Mouse (Mus musculus) lung, embryonic 16.5 days (tissue): ENCODE data around the gene Klhl32. TPM values are rescaled to one million over a fixed set of nuclear protein-coding genes. Genes with fewer than 3 reads are reported as not detected.

Source experiments
- ATAC-seq: fragments of 200-750 bp; cut with Nextera tagmentation; 2 replicates; pipeline ENCODE4 v1.8.0; 2017; ENCODE audit warnings: low read depth, mild to moderate bottlenecking, moderate library complexity
- H3K27ac ChIP-seq: fragments of 300-500 bp; sonication (generic); 2 replicates; pipeline ENCODE4 v1.5.1; 2014; ENCODE audit warnings: mild to moderate bottlenecking, control low read depth, low read length
- H3K27me3 ChIP-seq: fragments of 300-500 bp; sonication (generic); 2 replicates; pipeline ENCODE4 v1.6.1; 2014; ENCODE audit warnings: low read depth, low read length, mixed read lengths; ENCODE audit not compliant: control insufficient read depth, insufficient read depth
- H3K36me3 ChIP-seq: fragments of 300-500 bp; sonication (generic); 2 replicates; pipeline ENCODE4 v1.6.1; 2014; ENCODE audit warnings: low read length; ENCODE audit not compliant: control insufficient read depth, insufficient read depth
- H3K4me1 ChIP-seq: fragments of 300-500 bp; sonication (generic); replicated peaks from 2 replicates; pipeline ENCODE4 v1.6.1; 2014; ENCODE audit warnings: low read length, mixed read lengths; ENCODE audit not compliant: control insufficient read depth, insufficient read depth
- H3K4me2 ChIP-seq: fragments of 300-500 bp; sonication (generic); 2 replicates; pipeline ENCODE4 v1.6.1; 2014; ENCODE audit warnings: low read depth, low read length, control low read depth
- H3K4me3 ChIP-seq: fragments of 300-500 bp; sonication (generic); 2 replicates; pipeline ENCODE4 v1.5.1; 2014; ENCODE audit warnings: mild to moderate bottlenecking, low read length, control low read depth
- H3K9ac ChIP-seq: fragments of 300-500 bp; sonication (generic); 2 replicates; pipeline ENCODE4 v1.6.1; 2014; ENCODE audit warnings: low read length, control low read depth
- H3K9me3 ChIP-seq: fragments of 300-500 bp; sonication (generic); 2 replicates; pipeline ENCODE4 v1.6.1; 2016; ENCODE audit warnings: low read length; ENCODE audit not compliant: control insufficient read depth
- WGBS: fragments of 180-500 bp; shearing (Covaris S2); extraction: QIAGEN DNeasy Blood & Tissue Kit; methylation state at CpG from one replicate; pipeline ENCODE4 v1.1.7; 2014; 5-methylcytosine and 5-hydroxymethylcytosine counted together
- polyA plus RNA-seq: library from polyadenylated mRNA; unstranded; fragments of >200 nt; fragmentation: Nextera tagmentation; extraction: Ambion mirVana; gene quantifications from 2 replicates; pipeline ENCODE4 v1.2.1, GENCODE M21; 2015

Klhl32 gene
- polyA plus RNA-seq, 1 experiment from 2014 or later = 1.6 TPM

GRCm38 (mm10) chr4:24765919-24766318 is 85.0 kb downstream of the Klhl32 start:
- H3K4me2 ChIP-seq = no peak overlapping the region
- H3K4me3 ChIP-seq = no peak overlapping the region
- no peak for ATAC-seq
- no peaks in the 10 kb centered on the region for H3K36me3 ChIP-seq
- H3K9ac ChIP-seq = no peak overlapping the region
- H3K27ac ChIP-seq = no peak overlapping the region
- no peaks in the 10 kb centered on the region for H3K9me3 ChIP-seq
- H3K4me1 ChIP-seq = no peaks in the 10 kb centered on the region
- 69% methylated on average over 2 of the region's 2 CpGs for WGBS
- no peaks in the 10 kb centered on the region for H3K27me3 ChIP-seq

GRCm38 (mm10) chr4:24765469-24765868 is 85.5 kb downstream of the Klhl32 start:
- no peaks in the 10 kb centered on the region for H3K27me3 ChIP-seq
- no peak overlapping the region for H3K27ac ChIP-seq
- H3K4me2 ChIP-seq = no peak overlapping the region
- H3K9ac ChIP-seq = no peak overlapping the region
- H3K4me1 ChIP-seq = no peaks in the 10 kb centered on the region
- no peaks in the 10 kb centered on the region for H3K36me3 ChIP-seq
- no peak overlapping the region for H3K4me3 ChIP-seq
- ATAC-seq = no peak
- no peaks in the 10 kb centered on the region for H3K9me3 ChIP-seq
- 62% methylated on average over 3 of the region's 3 CpGs for WGBS

GRCm38 (mm10) chr4:24764558-24764957 is 86.4 kb downstream of the Klhl32 start:
- no peak overlapping the region for H3K9ac ChIP-seq
- no peaks in the 10 kb centered on the region for H3K9me3 ChIP-seq
- H3K4me2 ChIP-seq = no peak overlapping the region
- 60% methylated on average over 2 of the region's 2 CpGs for WGBS
- no peak for ATAC-seq
- H3K27ac ChIP-seq = no peak overlapping the region
- no peaks in the 10 kb centered on the region for H3K27me3 ChIP-seq
- H3K36me3 ChIP-seq = no peaks in the 10 kb centered on the region
- H3K4me3 ChIP-seq = no peak overlapping the region
- no peaks in the 10 kb centered on the region for H3K4me1 ChIP-seq

GRCm38 (mm10) chr4:24763451-24763850 is 87.5 kb downstream of the Klhl32 start:
- Histone ChIP-seq H3K9me3 (no peaks in the 10 kb centered on the region), H3K36me3 (no peaks in the 10 kb centered on the region), H3K9ac (no peak overlapping the region), H3K27ac (no peak overlapping the region), H3K27me3 (no peaks in the 10 kb centered on the region), H3K4me2 (no peak overlapping the region), H3K4me3 (no peak overlapping the region), H3K4me1 (no peaks in the 10 kb centered on the region)
- no peak for ATAC-seq
- WGBS = 83% methylated on average over 4 of the region's 4 CpGs

- no peak for ATAC-seq
- H3K4me1 ChIP-seq = no peaks in the 10 kb centered on the region
These were observed 92.0 kb downstream of the Klhl32 start for GRCm38 (mm10) chr4:24758954-24759353.

GRCm38 (mm10) chr4:24752517-24753208 is 98.3 kb downstream of the Klhl32 start:
- H3K27me3 ChIP-seq = no peaks in the 10 kb centered on the region
- H3K4me2 ChIP-seq = no peak overlapping the region
- H3K4me3 ChIP-seq = no peak overlapping the region
- ATAC-seq = no peak
- H3K9ac ChIP-seq = no peak overlapping the region
- no peaks in the 10 kb centered on the region for H3K9me3 ChIP-seq
- H3K4me1 ChIP-seq = no peaks in the 10 kb centered on the region
- H3K27ac ChIP-seq = no peak overlapping the region
- no peaks in the 10 kb centered on the region for H3K36me3 ChIP-seq
- 73% methylated on average over 8 of the region's 8 CpGs for WGBS

More at GRCm38 (mm10) chr4:24758954-24759353, 92.0 kb downstream of the Klhl32 start:
- Histone ChIP-seq H3K9me3 (no peaks in the 10 kb centered on the region), H3K4me2 (no peak overlapping the region), H3K9ac (no peak overlapping the region), H3K27ac (no peak overlapping the region), H3K36me3 (no peaks in the 10 kb centered on the region), H3K27me3 (no peaks in the 10 kb centered on the region), H3K4me3 (no peak overlapping the region)
- WGBS = 81% methylated on average over 1 of the region's 1 CpGs

- Histone ChIP-seq H3K4me3 (no peak overlapping the region), H3K9ac (no peak overlapping the region), H3K4me2 (no peak overlapping the region), H3K4me1 (no peaks in the 10 kb centered on the region), H3K36me3 (no peaks in the 10 kb centered on the region), H3K9me3 (no peaks in the 10 kb centered on the region), H3K27me3 (no peaks in the 10 kb centered on the region), H3K27ac (no peak overlapping the region)
- 78% methylated on average over 6 of the region's 6 CpGs for WGBS
- ATAC-seq = no peak
These were observed 113.8 kb downstream of the Klhl32 start for GRCm38 (mm10) chr4:24737080-24737479.

GRCm38 (mm10) chr4:24720834-24721233 is 130.1 kb downstream of the Klhl32 start:
- no peak overlapping the region for H3K9ac ChIP-seq
- no peaks in the 10 kb centered on the region for H3K9me3 ChIP-seq
- no peak overlapping the region for H3K27ac ChIP-seq
- ATAC-seq = no peak
- H3K36me3 ChIP-seq = no peaks in the 10 kb centered on the region
- no peak overlapping the region for H3K4me3 ChIP-seq
- H3K27me3 ChIP-seq = no peaks in the 10 kb centered on the region
- no peak overlapping the region for H3K4me2 ChIP-seq
- 22% methylated on average over 3 of the region's 3 CpGs for WGBS
- no peaks in the 10 kb centered on the region for H3K4me1 ChIP-seq

- Histone ChIP-seq H3K9ac (no peak overlapping the region), H3K9me3 (no peaks in the 10 kb centered on the region), H3K27me3 (no peaks in the 10 kb centered on the region), H3K4me1 (no peaks in the 10 kb centered on the region), H3K27ac (no peak overlapping the region), H3K36me3 (no peaks in the 10 kb centered on the region), H3K4me3 (no peak overlapping the region), H3K4me2 (no peak overlapping the region)
- WGBS = 72% methylated on average over 4 of the region's 4 CpGs
- no peak for ATAC-seq
These were observed 135.4 kb downstream of the Klhl32 start for GRCm38 (mm10) chr4:24715559-24715958.

GRCm38 (mm10) chr4:24714367-24714766 is 136.6 kb downstream of the Klhl32 start:
- Histone ChIP-seq H3K9me3 (no peaks in the 10 kb centered on the region), H3K27ac (no peak overlapping the region), H3K4me3 (no peak overlapping the region), H3K27me3 (no peaks in the 10 kb centered on the region), H3K4me1 (no peaks in the 10 kb centered on the region), H3K36me3 (no peaks in the 10 kb centered on the region), H3K4me2 (no peak overlapping the region), H3K9ac (no peak overlapping the region)
- WGBS = 75% methylated on average over 10 of the region's 10 CpGs
- ATAC-seq = no peak
